Mouse (Mus musculus): ENCODE results near the gene Itgb7.
A peak's percentile ranks its signal among the peaks of the same experiment; 100 is the strongest.

Itgb7 gene

GRCm38 (mm10) chr15:102224992-102225617 is 6.6 kb downstream of the Itgb7 start:
- DNase-seq: no peak

GRCm38 (mm10) chr15:102224186-102224991 is 7.4 kb downstream of the Itgb7 start:
- DNase-seq: peak; percentile 91

GRCm38 (mm10) chr15:102222386-102222785 is 9.4 kb downstream of the Itgb7 start:
- no peak for DNase-seq

GRCm38 (mm10) chr15:102217325-102217724 is 14.4 kb downstream of the Itgb7 start:
- DNase-seq: no peak

GRCm38 (mm10) chr15:102216459-102217228 is 15.1 kb downstream of the Itgb7 start:
- DNase-seq: no peak

- no peak for DNase-seq
These were observed 16.1 kb downstream of the Itgb7 start for GRCm38 (mm10) chr15:102215624-102216023.

- no peak for DNase-seq
These were observed 17.6 kb downstream of the Itgb7 start for GRCm38 (mm10) chr15:102214132-102214531.

- no peak for DNase-seq
These were observed 19.8 kb downstream of the Itgb7 start for GRCm38 (mm10) chr15:102211895-102212294.

- no peak for DNase-seq
These were observed 20.9 kb downstream of the Itgb7 start for GRCm38 (mm10) chr15:102210816-102211215.

- no peak for DNase-seq
These were observed 22.6 kb downstream of the Itgb7 start for GRCm38 (mm10) chr15:102209114-102209513.

GRCm38 (mm10) chr15:102208092-102208561 is 23.6 kb downstream of the Itgb7 start:
- DNase-seq: no peak

- peak; percentile 43 for DNase-seq
These were observed 24.4 kb downstream of the Itgb7 start for GRCm38 (mm10) chr15:102207351-102207750.

- DNase-seq: peak; percentile 70
These were observed 26.0 kb downstream of the Itgb7 start for GRCm38 (mm10) chr15:102205779-102206178.

GRCm38 (mm10) chr15:102204674-102205505 is 26.9 kb downstream of the Itgb7 start, which contains the start of gene Csad:
Gene Csad (minus strand): TSS chr15:102204724.
- DNase-seq: no peak

GRCm38 (mm10) chr15:102203835-102204381 is 27.8 kb downstream of the Itgb7 start:
- peak; percentile 83 for DNase-seq

GRCm38 (mm10) chr15:102202971-102203834 is 28.5 kb downstream of the Itgb7 start, which contains the start of gene Zfp740:
Gene Zfp740 (plus strand): TSS chr15:102203249.
- DNase-seq: peak; percentile 99

- DNase-seq: no peak
These were observed 32.9 kb downstream of the Itgb7 start for GRCm38 (mm10) chr15:102198841-102199240.

GRCm38 (mm10) chr15:102195373-102195772 is 36.4 kb downstream of the Itgb7 start:
- no peak for DNase-seq

GRCm38 (mm10) chr15:102194439-102194838 is 37.3 kb downstream of the Itgb7 start:
- DNase-seq: no peak

GRCm38 (mm10) chr15:102193652-102194051 is 38.1 kb downstream of the Itgb7 start:
- DNase-seq: no peak
